13 mouse cellular contexts compared by ENCODE assay signal in the genomic region with DNA sequence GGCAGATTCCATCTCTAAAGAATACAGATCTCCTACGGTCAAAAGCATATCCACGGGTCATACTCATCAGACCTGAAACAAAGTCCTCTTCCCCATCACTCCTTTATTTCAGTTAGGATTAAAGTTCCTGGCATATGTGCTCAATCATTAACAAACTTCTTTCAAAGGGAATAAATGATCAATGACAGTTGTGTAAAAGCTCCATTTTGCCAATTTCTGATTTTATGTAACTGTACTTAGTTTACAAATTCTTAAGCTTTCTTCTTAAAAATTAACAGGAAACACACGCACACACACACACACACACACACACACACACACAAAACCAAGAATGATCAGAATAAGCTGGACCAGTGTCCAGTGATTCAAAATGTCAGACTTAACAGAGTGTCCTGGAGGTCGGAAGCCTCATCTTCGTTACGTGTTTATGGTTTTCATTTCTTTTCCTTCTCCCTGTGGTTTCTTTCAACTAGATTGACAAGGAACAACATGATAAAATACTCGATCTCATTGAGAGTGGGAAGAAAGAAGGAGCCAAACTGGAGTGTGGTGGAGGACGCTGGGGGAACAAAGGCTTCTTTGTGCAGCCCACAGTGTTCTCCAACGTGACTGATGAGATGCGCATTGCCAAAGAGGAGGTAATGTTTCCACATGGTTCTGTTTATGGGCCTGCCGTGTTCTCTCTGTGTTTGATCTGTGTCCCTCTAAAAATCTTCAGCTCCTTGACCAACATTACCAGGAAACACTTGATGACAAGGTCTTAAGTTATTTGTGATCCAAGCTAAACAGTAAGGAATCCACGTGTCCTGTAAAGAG.
A peak's percentile ranks its signal among the peaks of the same experiment; 100 is the strongest.
DNase-seq lines count a peak whose midpoint lies in the region; ATAC-seq and TF ChIP-seq lines count a peak whose summit lies in the region.
"Had no signal": no experiment of that assay in that cellular context is flagged by ENCODE, and none has a peak within 500 bp of the region (broad histone marks: within the 10 kb centered on the region; RNA-seq: fewer than 3 reads in every experiment).

No protein-coding gene starts in this region.

- H3K27ac ChIP-seq in midbrain, embryonic 11.5 days (ENCODE audit: low read depth, low read length): no peak overlapping the region
- no peak overlapping the region for H3K27ac ChIP-seq in midbrain, postnatal 0 days (ENCODE audit: low read depth, low read length)
- H3K27ac ChIP-seq in forebrain, embryonic 15.5 days (replicated peaks): no peak overlapping the region
- no peak overlapping the region for H3K27ac ChIP-seq in midbrain, embryonic 14.5 days (replicated peaks; ENCODE audit: low read depth, low read length)
- no peak overlapping the region for H3K27ac ChIP-seq in left cerebral cortex, adult 2 months
- H3K27ac ChIP-seq: gastrocnemius, adult 2 months; stomach, embryonic 15.5 days had no signal

- no peaks in the 10 kb centered on the region; the same call in 1 of the 2 replicates for H3K4me1 ChIP-seq in midbrain, embryonic 11.5 days (ENCODE audit: control insufficient read depth, insufficient read depth, low read length)
- no peaks in the 10 kb centered on the region for H3K4me1 ChIP-seq in midbrain, postnatal 0 days (ENCODE audit: insufficient read depth, low read length)
- H3K4me1 ChIP-seq in forebrain, embryonic 15.5 days: no peaks in the 10 kb centered on the region
- H3K4me1 ChIP-seq in midbrain, embryonic 14.5 days (ENCODE audit: control insufficient read depth, insufficient read depth, low read length): no peaks in the 10 kb centered on the region
- H3K4me1 ChIP-seq: stomach, embryonic 15.5 days had no signal

- H3K36me3 ChIP-seq in midbrain, embryonic 11.5 days (ENCODE audit: control insufficient read depth, insufficient read depth, low read length): no peaks in the 10 kb centered on the region
- H3K36me3 ChIP-seq in midbrain, postnatal 0 days (ENCODE audit: insufficient read depth, low read length): no peaks in the 10 kb centered on the region
- H3K36me3 ChIP-seq in forebrain, embryonic 15.5 days: no peaks in the 10 kb centered on the region
- no peaks in the 10 kb centered on the region for H3K36me3 ChIP-seq in midbrain, embryonic 14.5 days (ENCODE audit: control insufficient read depth, insufficient read depth, low read length)
- H3K36me3 ChIP-seq: stomach, embryonic 15.5 days had no signal

- no peak overlapping the region for H3K4me3 ChIP-seq in midbrain, embryonic 11.5 days (ENCODE audit: low read depth, low read length)
- no peak overlapping the region for H3K4me3 ChIP-seq in midbrain, postnatal 0 days (ENCODE audit: low read depth, low read length)
- no peak overlapping the region for H3K4me3 ChIP-seq in forebrain, embryonic 15.5 days
- no peak overlapping the region for H3K4me3 ChIP-seq in midbrain, embryonic 14.5 days (replicated peaks; ENCODE audit: low read depth, low read length)
- H3K4me3 ChIP-seq in left cerebral cortex, adult 2 months: no peak overlapping the region
- H3K4me3 ChIP-seq: gastrocnemius, adult 2 months; stomach, embryonic 15.5 days had no signal

- peak; percentile 59; the same call in 1 of the 2 replicates for ATAC-seq in frontal cortex, adult (ENCODE audit: low TSS enrichment)
- ATAC-seq in midbrain, embryonic 11.5 days (ENCODE audit: low FRiP score): peak; percentile 88
- ATAC-seq in midbrain, postnatal 0 days (ENCODE audit: low FRiP score): no peak
- ATAC-seq in forebrain, embryonic 15.5 days (replicated peaks): peak; percentile 61
- ATAC-seq in midbrain, embryonic 14.5 days (ENCODE audit: low FRiP score, low TSS enrichment): no peak; the same call in 1 of the 2 replicates
- ATAC-seq: intestine, embryonic 16.5 days; lung, postnatal 0 days had no signal

- H3K9ac ChIP-seq in midbrain, embryonic 11.5 days (ENCODE audit: low read length): no peak overlapping the region
- H3K9ac ChIP-seq in midbrain, postnatal 0 days (replicated peaks; ENCODE audit: low read length, poor library complexity, severe bottlenecking): no peak overlapping the region
- H3K9ac ChIP-seq in forebrain, embryonic 15.5 days (replicated peaks): no peak overlapping the region
- no peak overlapping the region for H3K9ac ChIP-seq in midbrain, embryonic 14.5 days (replicated peaks; ENCODE audit: low read length)
- H3K9ac ChIP-seq: stomach, embryonic 15.5 days had no signal

- H3K9me3 ChIP-seq in midbrain, embryonic 11.5 days (ENCODE audit: control insufficient read depth, low read length): no peaks in the 10 kb centered on the region
- H3K9me3 ChIP-seq in midbrain, postnatal 0 days (ENCODE audit: low read length): no peaks in the 10 kb centered on the region
- no peaks in the 10 kb centered on the region for H3K9me3 ChIP-seq in forebrain, embryonic 15.5 days
- H3K9me3 ChIP-seq in midbrain, embryonic 14.5 days (ENCODE audit: control insufficient read depth, low read length): no peaks in the 10 kb centered on the region
- H3K9me3 ChIP-seq: stomach, embryonic 15.5 days had no signal

- TF ChIP-seq CTCF in midbrain, postnatal 0 days (IDR thresholded peaks at IDR 0.05): no peak
- no peak for TF ChIP-seq CTCF in left cerebral cortex, adult 2 months (IDR thresholded peaks at IDR 0.05)

- H3K4me2 ChIP-seq in midbrain, embryonic 11.5 days: no peak overlapping the region
- H3K4me2 ChIP-seq in midbrain, postnatal 0 days (ENCODE audit: low read depth, low read length, poor library complexity, severe bottlenecking): no peak overlapping the region
- H3K4me2 ChIP-seq in forebrain, embryonic 15.5 days (replicated peaks): no peak overlapping the region
- H3K4me2 ChIP-seq in midbrain, embryonic 14.5 days (ENCODE audit: low read length): no peak overlapping the region
- H3K4me2 ChIP-seq: stomach, embryonic 15.5 days had no signal

- no peak for DNase-seq in frontal cortex, postnatal 25 days (ENCODE audit: low spot score in 2 of 2)
- DNase-seq in midbrain, embryonic 11.5 days (ENCODE audit: low spot score, missing footprints): peak; percentile 88
- DNase-seq in midbrain, postnatal 0 days (ENCODE audit: low spot score): no peak
- DNase-seq in midbrain, embryonic 14.5 days: peak; percentile 21
- no peak for DNase-seq in left cerebral cortex, adult 2 months (ENCODE audit: extremely low spot score in 1 of 2, low spot score in 2 of 2)
- no peak for DNase-seq in MN1 (ENCODE audit: low spot score)
- DNase-seq: B cell, adult 2 months; gastrocnemius, adult 2 months had no signal

- H3K27me3 ChIP-seq in midbrain, embryonic 11.5 days (ENCODE audit: control insufficient read depth, insufficient read depth, low read length): no peaks in the 10 kb centered on the region
- H3K27me3 ChIP-seq in midbrain, postnatal 0 days (ENCODE audit: insufficient read depth, low read length): no peaks in the 10 kb centered on the region
- H3K27me3 ChIP-seq in forebrain, embryonic 15.5 days: no peaks in the 10 kb centered on the region
- H3K27me3 ChIP-seq in midbrain, embryonic 14.5 days (ENCODE audit: control insufficient read depth, insufficient read depth, low read length): no peaks in the 10 kb centered on the region
- H3K27me3 ChIP-seq: stomach, embryonic 15.5 days had no signal

- WGBS in midbrain, embryonic 11.5 days: 45% methylated on average over 12 of the region's 12 CpGs
- 44% methylated on average over 12 of the region's 12 CpGs for WGBS in midbrain, postnatal 0 days
- WGBS in forebrain, embryonic 15.5 days: 34% methylated on average over 12 of the region's 12 CpGs
- WGBS in midbrain, embryonic 14.5 days: 36% methylated on average over 12 of the region's 12 CpGs

- intact Hi-C loops in left cerebral cortex, adult 2 months (cut with DNase I): no loop called here

Comparison
In these comparisons a context has a peak if more than half of its experiments do, and no peak if none do; other contexts are left out.
1. ATAC-seq: peak in frontal cortex, adult (single experiment), midbrain, embryonic 11.5 days (single experiment) and forebrain, embryonic 15.5 days (single experiment); none in midbrain, postnatal 0 days (single experiment) and midbrain, embryonic 14.5 days (single experiment).
2. DNase-seq: peak in midbrain, embryonic 11.5 days (single experiment) and midbrain, embryonic 14.5 days (single experiment); none in frontal cortex, postnatal 25 days (0 of 2), midbrain, postnatal 0 days (single experiment), left cerebral cortex, adult 2 months (0 of 2) and MN1 (single experiment).